Mouse (Mus musculus) MEL (cell line): Measurements from ENCODE around the gene Auts2. TPM values are rescaled to one million over a fixed set of nuclear protein-coding genes. Genes with fewer than 3 reads are reported as not detected.

ENCODE experiments used
- DNase-seq: peaks from one replicate; pipeline ENCODE4 v3.0.0; 2011; ENCODE audit warnings: low read depth, low spot score
- H3K27ac ChIP-seq: 2 replicates; pipeline ENCODE4 v1.5.1; 2012; ENCODE audit warnings: low read depth, mild to moderate bottlenecking, control low read depth, low read length, moderate library complexity; ENCODE audit not compliant: control insufficient read depth
- H3K27me3 ChIP-seq, 2 experiments: fragments of 150-350 bp in 1 of 2; sonication (generic) in 1 of 2; 2 replicates each; pipeline ENCODE4 v1.6.1; 2012; ENCODE audit warnings: low read length in 2 of 2, mild to moderate bottlenecking in 2 of 2, improper control_type of control experiment in 1 of 2, moderate library complexity in 1 of 2; ENCODE audit not compliant: insufficient read depth in 2 of 2, control insufficient read depth in 1 of 2
- H3K36me3 ChIP-seq, 2 experiments: 2 replicates each; pipeline ENCODE4 v1.6.1; 2012 to 2014; ENCODE audit warnings: low read length in 2 of 2, improper control_type of control experiment in 1 of 2, inconsistent platforms in 1 of 2, mild to moderate bottlenecking in 1 of 2; ENCODE audit not compliant: insufficient read depth in 2 of 2, control insufficient read depth in 1 of 2
- H3K4me1 ChIP-seq, 2 experiments: fragments of 150-350 bp in 1 of 2; sonication (generic) in 1 of 2; 2 replicates each; pipeline ENCODE4 v1.6.1; 2012; ENCODE audit warnings: low read length in 2 of 2, improper control_type of control experiment in 1 of 2, mild to moderate bottlenecking in 1 of 2; ENCODE audit not compliant: insufficient read depth in 2 of 2, control insufficient read depth in 1 of 2
- H3K4me3 ChIP-seq, 2 experiments: fragments of 150-350 bp in 1 of 2; sonication (generic) in 1 of 2; 2 replicates each; pipeline ENCODE4 v1.5.1; 2012; ENCODE audit warnings: low read depth in 2 of 2, low read length in 2 of 2, mild to moderate bottlenecking in 2 of 2, moderate library complexity in 2 of 2, control low read depth in 1 of 2, improper control_type of control experiment in 1 of 2; ENCODE audit not compliant: control insufficient read depth in 1 of 2, insufficient read depth in 1 of 2
- H3K79me2 ChIP-seq: 2 replicates; pipeline ENCODE4 v1.6.1; 2012; ENCODE audit warnings: mild to moderate bottlenecking, low read length, moderate library complexity; ENCODE audit not compliant: control insufficient read depth, poor library complexity, insufficient read depth
- H3K9ac ChIP-seq: 2 replicates; pipeline ENCODE4 v1.6.1; 2012; ENCODE audit warnings: low read depth, mild to moderate bottlenecking, control low read depth, low read length, moderate library complexity; ENCODE audit not compliant: control insufficient read depth, poor library complexity, severe bottlenecking
- H3K9me3 ChIP-seq: fragments of 150-350 bp; sonication (generic); replicated peaks from 2 replicates; pipeline ENCODE4 v1.6.1; 2012; ENCODE audit warnings: mild to moderate bottlenecking, low read length, improper control_type of control experiment, moderate library complexity; ENCODE audit not compliant: insufficient read depth
- BHLHE40 ChIP-seq: IDR thresholded peaks from 2 replicates; pipeline ENCODE4 v1.6.1; 2012; ENCODE audit warnings: low read depth, mild to moderate bottlenecking, inconsistent platforms, low read length, improper control_type of control experiment, borderline replicate concordance
- CHD1 ChIP-seq: IDR thresholded peaks from 2 replicates; pipeline ENCODE4 v1.6.1; 2012; ENCODE audit warnings: low read depth, mild to moderate bottlenecking, inconsistent platforms, low read length, improper control_type of control experiment
- CHD2 ChIP-seq: IDR thresholded peaks from 2 replicates; pipeline ENCODE4 v1.6.1; 2011; ENCODE audit warnings: low read length, improper control_type of control experiment
- CTCF ChIP-seq, 3 experiments: IDR thresholded peaks in 2 of 3; conservative IDR thresholded peaks in 1 of 3; 2 replicates each; pipeline ENCODE4 v1.5.1; 2011 to 2012; ENCODE audit warnings: low read length in 3 of 3, low read depth in 2 of 3, mild to moderate bottlenecking in 2 of 3, improper control_type of control experiment in 1 of 3, inconsistent platforms in 1 of 3, mixed read lengths in 1 of 3, moderate library complexity in 1 of 3; ENCODE audit not compliant: control insufficient read depth in 1 of 3, insufficient read depth in 1 of 3, poor library complexity in 1 of 3, severe bottlenecking in 1 of 3
- ELF1 ChIP-seq: IDR thresholded peaks from 2 replicates; pipeline ENCODE4 v1.6.1; 2014; ENCODE audit warnings: low read depth, mild to moderate bottlenecking, inconsistent platforms, low read length, improper control_type of control experiment, moderate library complexity
- ETS1 ChIP-seq: IDR thresholded peaks from 2 replicates; pipeline ENCODE4 v1.6.1; 2012; ENCODE audit warnings: low read depth, mild to moderate bottlenecking, inconsistent platforms, low read length, improper control_type of control experiment, moderate library complexity
- GATA1 ChIP-seq: IDR thresholded peaks from 2 replicates; pipeline ENCODE4 v1.6.1; 2011; ENCODE audit warnings: low read depth, low read length, improper control_type of control experiment
- HCFC1 ChIP-seq: IDR thresholded peaks from 2 replicates; pipeline ENCODE4 v1.6.1; 2012; ENCODE audit warnings: low read depth, mild to moderate bottlenecking, inconsistent platforms, low read length, improper control_type of control experiment, moderate library complexity
- JUND ChIP-seq: IDR thresholded peaks from 2 replicates; pipeline ENCODE4 v1.6.1; 2011; ENCODE audit warnings: low read depth, mild to moderate bottlenecking, improper control_type of control experiment, low read length
- KAT2A ChIP-seq: conservative IDR thresholded peaks from 2 replicates; pipeline ENCODE4 v1.6.1; 2012; ENCODE audit warnings: low read depth, low read length, improper control_type of control experiment, inconsistent platforms
- MAX ChIP-seq: IDR thresholded peaks from 2 replicates; pipeline ENCODE4 v1.6.1; 2011; ENCODE audit warnings: low read length, improper control_type of control experiment
- MYB ChIP-seq: IDR thresholded peaks from 2 replicates; pipeline ENCODE4 v1.6.1; 2011; ENCODE audit warnings: mild to moderate bottlenecking, low read depth, low read length, improper control_type of control experiment
- NELFE ChIP-seq: IDR thresholded peaks from 2 replicates; pipeline ENCODE4 v1.6.1; 2011; ENCODE audit warnings: low read depth, low read length, improper control_type of control experiment
- NRF1 ChIP-seq: IDR thresholded peaks from 2 replicates; pipeline ENCODE4 v1.6.1; 2014; ENCODE audit warnings: low read depth, mild to moderate bottlenecking, inconsistent platforms, low read length, improper control_type of control experiment, moderate library complexity; ENCODE audit not compliant: poor library complexity, insufficient read depth, severe bottlenecking
- POLR2A ChIP-seq, 2 experiments: IDR thresholded peaks; 2 replicates each; pipeline ENCODE4 v1.6.1; 2011 to 2012; ENCODE audit warnings: low read length in 2 of 2, mild to moderate bottlenecking in 2 of 2, control low read depth in 1 of 2, improper control_type of control experiment in 1 of 2, low read depth in 1 of 2, moderate library complexity in 1 of 2; ENCODE audit not compliant: control insufficient read depth in 1 of 2, insufficient read depth in 1 of 2, poor library complexity in 1 of 2
- POLR2AphosphoS5 ChIP-seq: IDR thresholded peaks from 2 replicates; pipeline ENCODE4 v1.6.1; 2012; ENCODE audit warnings: low read depth, borderline replicate concordance, mild to moderate bottlenecking, inconsistent platforms, low read length, moderate library complexity, mixed read lengths
- RAD21 ChIP-seq: IDR thresholded peaks from 2 replicates; pipeline ENCODE4 v1.6.1; 2011; ENCODE audit warnings: mild to moderate bottlenecking, low read depth, low read length, improper control_type of control experiment
- RCOR1 ChIP-seq: IDR thresholded peaks from 2 replicates; pipeline ENCODE4 v1.6.1; 2012; ENCODE audit warnings: low read depth, mild to moderate bottlenecking, inconsistent platforms, low read length, improper control_type of control experiment
- SMC3 ChIP-seq: IDR thresholded peaks from 2 replicates; pipeline ENCODE4 v1.6.1; 2011; ENCODE audit warnings: low read depth, low read length, improper control_type of control experiment
- TAL1 ChIP-seq: IDR thresholded peaks from 2 replicates; pipeline ENCODE4 v1.6.1; 2012; ENCODE audit warnings: mild to moderate bottlenecking, inconsistent platforms, low read length, moderate library complexity, mixed read lengths
- TCF12 ChIP-seq: IDR thresholded peaks from 2 replicates; pipeline ENCODE4 v1.6.1; 2014; ENCODE audit warnings: low read depth, mild to moderate bottlenecking, inconsistent platforms, low read length, improper control_type of control experiment, moderate library complexity
- USF1 ChIP-seq: IDR thresholded peaks from 2 replicates; pipeline ENCODE4 v1.6.1; 2014; ENCODE audit warnings: low read depth, mild to moderate bottlenecking, inconsistent platforms, low read length, improper control_type of control experiment, moderate library complexity
- USF2 ChIP-seq, 2 experiments: IDR thresholded peaks; 2 replicates each; pipeline ENCODE4 v1.6.1; 2011 to 2012; ENCODE audit warnings: improper control_type of control experiment in 2 of 2, low read length in 2 of 2, borderline replicate concordance in 1 of 2, inconsistent platforms in 1 of 2, low read depth in 1 of 2, mild to moderate bottlenecking in 1 of 2; ENCODE audit not compliant: insufficient read depth in 1 of 2
- ZC3H11A ChIP-seq: IDR thresholded peaks from 2 replicates; pipeline ENCODE4 v1.6.1; 2012; ENCODE audit warnings: low read depth, mild to moderate bottlenecking, inconsistent platforms, low read length, improper control_type of control experiment
- ZMIZ1 ChIP-seq: IDR thresholded peaks from 2 replicates; pipeline ENCODE4 v1.6.1; 2012; ENCODE audit warnings: low read depth, mild to moderate bottlenecking, inconsistent platforms, low read length, improper control_type of control experiment, moderate library complexity
- ZNF384 ChIP-seq: IDR thresholded peaks from 2 replicates; pipeline ENCODE4 v1.6.1; 2012; ENCODE audit warnings: low read depth, mild to moderate bottlenecking, inconsistent platforms, low read length, improper control_type of control experiment
- polyA plus RNA-seq, 2 experiments: library from polyadenylated mRNA; stranded (reverse) in 1 of 2; unstranded in 1 of 2; fragments of >175 nt in 1 of 2; fragments of >200 nt in 1 of 2; gene quantifications; 2 replicates each; pipeline versions ENCODE4 v1.2.1 to v1.2.4; 2012; ENCODE audit warnings: low replicate concordance in 2 of 2, low read depth in 1 of 2; ENCODE audit not compliant: insufficient read length in 2 of 2, insufficient read depth in 1 of 2, missing spikeins in 1 of 2
- total RNA-seq: library from RNA; depleted of rRNA; stranded (reverse); fragments of 300-350 nt; gene quantifications from 2 replicates; pipeline ENCODE4 v1.2.3, GENCODE M21; 2012

The Auts2 gene
- total and polyA plus RNA-seq, 3 experiments: not detected

GRCm38 (mm10) chr5:131490811-131491210 is 1052.3 kb downstream of the Auts2 start:
- Histone ChIP-seq H3K4me1 (no peaks in the 10 kb centered on the region), H3K9ac (no peak overlapping the region), H3K4me3 (no peak overlapping the region), H3K36me3 (no peaks in the 10 kb centered on the region), H3K9me3 (no peaks in the 10 kb centered on the region), H3K27me3 (no peaks in the 10 kb centered on the region), H3K27ac (no peak overlapping the region), H3K79me2 (no peaks in the 10 kb centered on the region)
- no peak for DNase-seq
- TF ChIP-seq CHD2 (no peak), ELF1 (no peak), CTCF (IDR thresholded peaks at IDR 0.05 in 2 of 3, conservative IDR thresholded peaks at IDR 0.05 in 1 of 3; ENCODE audit: control insufficient read depth in 1 of 3, insufficient read depth in 1 of 3, low read depth in 2 of 3, low read length in 3 of 3, poor library complexity in 1 of 3, severe bottlenecking in 1 of 3) (no peak), CHD1 (no peak), USF1 (no peak), ETS1 (no peak), MYB (no peak), TCF12 (no peak)

GRCm38 (mm10) chr5:131489846-131490245 is 1053.3 kb downstream of the Auts2 start:
- H3K79me2 ChIP-seq: no peaks in the 10 kb centered on the region
- H3K4me1 ChIP-seq: no peaks in the 10 kb centered on the region
- no peaks in the 10 kb centered on the region for H3K36me3 ChIP-seq
- H3K9me3 ChIP-seq: no peaks in the 10 kb centered on the region
- no peak overlapping the region for H3K27ac ChIP-seq
- TF ChIP-seq ELF1: no peak
- TF ChIP-seq NRF1: no peak
- no peak for TF ChIP-seq NELFE
- TF ChIP-seq RCOR1: no peak
- TF ChIP-seq ZMIZ1: no peak
- no peak for TF ChIP-seq MAX
- TF ChIP-seq TAL1: no peak
- H3K27me3 ChIP-seq: no peaks in the 10 kb centered on the region
- no peak overlapping the region for H3K9ac ChIP-seq
- no peak for DNase-seq
- no peak overlapping the region for H3K4me3 ChIP-seq

- no peak for TF ChIP-seq ZNF384
- TF ChIP-seq MAX: no peak
- no peak for TF ChIP-seq SMC3
- no peak for TF ChIP-seq CHD2
- no peak for TF ChIP-seq KAT2A
- no peak for TF ChIP-seq POLR2AphosphoS5
- TF ChIP-seq GATA1: no peak
- no peak for TF ChIP-seq POLR2A (IDR thresholded peaks at IDR 0.05; ENCODE audit: control insufficient read depth in 1 of 2, insufficient read depth in 1 of 2, low read depth in 1 of 2, low read length in 2 of 2, poor library complexity in 1 of 2)
- no peak for TF ChIP-seq JUND
- no peak for TF ChIP-seq ZMIZ1
- no peak for TF ChIP-seq CTCF (IDR thresholded peaks at IDR 0.05 in 2 of 3, conservative IDR thresholded peaks at IDR 0.05 in 1 of 3; ENCODE audit: control insufficient read depth in 1 of 3, insufficient read depth in 1 of 3, low read depth in 2 of 3, low read length in 3 of 3, poor library complexity in 1 of 3, severe bottlenecking in 1 of 3)
- TF ChIP-seq TCF12: no peak
- TF ChIP-seq NELFE: no peak
- TF ChIP-seq USF2 (IDR thresholded peaks at IDR 0.05; ENCODE audit: borderline replicate concordance in 1 of 2, insufficient read depth in 1 of 2, low read depth in 1 of 2, low read length in 2 of 2): no peak
- no peak for TF ChIP-seq RAD21
- no peak for TF ChIP-seq HCFC1
- no peak for TF ChIP-seq ETS1
- TF ChIP-seq NRF1: no peak
- TF ChIP-seq ZC3H11A: no peak
- TF ChIP-seq BHLHE40: no peak
- H3K9ac ChIP-seq: no peak overlapping the region
- DNase-seq: no peak
- no peaks in the 10 kb centered on the region for H3K27me3 ChIP-seq
- no peaks in the 10 kb centered on the region for H3K79me2 ChIP-seq
- H3K4me1 ChIP-seq: no peaks in the 10 kb centered on the region
- H3K27ac ChIP-seq: no peak overlapping the region
- no peaks in the 10 kb centered on the region for H3K9me3 ChIP-seq
- H3K4me3 ChIP-seq: no peak overlapping the region
- H3K36me3 ChIP-seq: no peaks in the 10 kb centered on the region
These were observed 1056.6 kb downstream of the Auts2 start for GRCm38 (mm10) chr5:131486527-131486926.
